Mouse (Mus musculus): Measurements from ENCODE around the gene Efcab9. TPM values are rescaled to one million over a fixed set of nuclear protein-coding genes. Genes with fewer than 3 reads are reported as not detected.

The Efcab9 gene
- total and polyA plus RNA-seq, 3 experiments = 0.77 to 1.3 TPM; not detected in 1

DNA sequence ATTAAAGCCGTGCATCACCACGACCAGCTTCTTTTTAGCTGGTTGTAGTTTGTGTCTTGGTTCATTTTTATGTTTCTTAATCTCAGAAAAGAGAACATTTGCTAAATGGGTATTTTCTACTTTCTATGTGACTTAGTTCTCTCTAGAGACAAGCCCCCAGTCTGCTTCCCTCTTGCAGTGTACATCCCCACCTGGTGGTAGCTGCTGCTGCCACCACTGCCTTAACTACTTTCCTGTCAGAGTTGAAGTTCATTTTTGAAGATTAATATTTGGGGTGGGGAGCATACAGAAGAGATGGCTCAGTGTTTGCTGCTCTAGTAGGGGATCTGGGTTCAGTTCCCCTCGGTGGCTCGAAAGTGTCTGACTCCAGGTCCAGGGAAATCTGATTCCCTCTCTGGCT is 31.9 kb downstream of the Efcab9 start:
- no peak for DNase-seq (ENCODE audit: low read depth, low spot score)
- Histone ChIP-seq H3K27me3 (ENCODE audit: control insufficient read depth in 1 of 2, insufficient read depth in 2 of 2, low read length in 2 of 2) (no peaks in the 10 kb centered on the region), H3K79me2 (ENCODE audit: control insufficient read depth, insufficient read depth, low read length, poor library complexity) (no peaks in the 10 kb centered on the region), H3K27ac (ENCODE audit: control insufficient read depth, low read depth, low read length) (no peak overlapping the region), H3K4me3 (ENCODE audit: control insufficient read depth in 1 of 2, insufficient read depth in 1 of 2, low read depth in 2 of 2, low read length in 2 of 2) (no peak overlapping the region), H3K9ac (ENCODE audit: control insufficient read depth, low read depth, low read length, poor library complexity, severe bottlenecking) (no peak overlapping the region), H3K9me3 (replicated peaks; ENCODE audit: insufficient read depth, low read length) (no peaks in the 10 kb centered on the region), H3K4me1 (ENCODE audit: control insufficient read depth in 1 of 2, insufficient read depth in 2 of 2, low read length in 2 of 2) (no peaks in the 10 kb centered on the region), H3K36me3 (ENCODE audit: control insufficient read depth in 1 of 2, insufficient read depth in 2 of 2, low read length in 2 of 2) (no peaks in the 10 kb centered on the region; a peak in 1 of 4 replicates)
- TF ChIP-seq GATA1 (IDR thresholded peaks at IDR 0.05; ENCODE audit: low read depth, low read length) (no peak), CTCF (IDR thresholded peaks at IDR 0.05 in 2 of 3, conservative IDR thresholded peaks at IDR 0.05 in 1 of 3; ENCODE audit: control insufficient read depth in 1 of 3, insufficient read depth in 1 of 3, low read depth in 2 of 3, low read length in 3 of 3, poor library complexity in 1 of 3, severe bottlenecking in 1 of 3) (peak in 2 of 3 experiments; percentile 34 to 42; a peak in 4 of 6 replicates), SMC3 (IDR thresholded peaks at IDR 0.05; ENCODE audit: low read depth, low read length) (peak; percentile 44), RAD21 (IDR thresholded peaks at IDR 0.05; ENCODE audit: low read depth, low read length) (peak; percentile 25; the same call in 1 of the 2 replicates), MYC (IDR thresholded peaks at IDR 0.05; ENCODE audit: low read depth, low read length) (no peak)

DNA sequence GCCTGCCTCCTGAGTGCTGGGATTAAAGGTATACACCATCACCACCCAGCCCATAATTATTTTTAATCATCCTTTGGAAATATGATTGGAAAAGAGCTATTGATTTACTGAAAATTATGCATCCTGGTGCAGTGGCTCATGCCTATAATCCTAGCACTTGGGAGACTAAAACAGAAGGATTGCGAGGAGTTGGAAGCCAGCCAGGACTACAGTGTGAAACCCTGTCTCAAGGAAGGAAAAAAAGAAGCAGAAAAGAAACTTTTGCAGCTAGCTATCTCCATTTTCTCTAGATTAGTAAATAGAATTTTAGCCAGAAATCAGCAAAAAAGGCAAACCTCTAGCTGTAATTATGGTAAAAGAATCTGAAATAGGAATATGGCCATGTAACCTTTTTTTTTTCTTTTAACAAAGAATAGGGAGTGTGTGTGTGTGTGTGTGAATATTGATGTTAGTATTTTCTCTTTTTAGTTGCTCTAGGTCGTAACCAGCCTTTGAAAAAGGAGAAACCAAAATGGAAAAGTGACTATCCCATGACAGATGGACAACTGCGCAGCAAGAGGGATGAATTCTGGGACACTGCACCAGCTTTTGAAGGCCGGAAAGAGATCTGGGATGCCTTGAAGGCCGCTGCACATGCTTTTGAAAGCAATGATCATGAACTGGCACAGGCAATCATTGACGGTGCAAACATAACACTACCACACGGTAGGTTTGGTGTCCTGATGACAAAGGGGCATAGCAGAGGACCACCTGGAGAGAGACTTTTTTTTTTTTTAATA is 32.9 kb downstream of the Efcab9 start:
- Histone ChIP-seq H3K36me3 (ENCODE audit: control insufficient read depth in 1 of 2, insufficient read depth in 2 of 2, low read length in 2 of 2) (peaks cover 0 to 2% of the 10 kb centered on the region in 2 experiments; a peak in 3 of 4 replicates), H3K9ac (ENCODE audit: control insufficient read depth, low read depth, low read length, poor library complexity, severe bottlenecking) (no peak overlapping the region), H3K9me3 (replicated peaks; ENCODE audit: insufficient read depth, low read length) (no peaks in the 10 kb centered on the region), H3K27me3 (ENCODE audit: control insufficient read depth in 1 of 2, insufficient read depth in 2 of 2, low read length in 2 of 2) (no peaks in the 10 kb centered on the region), H3K4me1 (ENCODE audit: control insufficient read depth in 1 of 2, insufficient read depth in 2 of 2, low read length in 2 of 2) (peaks cover 0 to 3% of the 10 kb centered on the region in 2 experiments; a peak in 1 of 4 replicates), H3K79me2 (ENCODE audit: control insufficient read depth, insufficient read depth, low read length, poor library complexity) (no peaks in the 10 kb centered on the region; the same call in 1 of the 2 replicates), H3K4me3 (ENCODE audit: control insufficient read depth in 1 of 2, insufficient read depth in 1 of 2, low read depth in 2 of 2, low read length in 2 of 2) (no peak overlapping the region), H3K27ac (ENCODE audit: control insufficient read depth, low read depth, low read length) (no peak overlapping the region)
- DNase-seq (ENCODE audit: low read depth, low spot score) = no peak
- no peak for TF ChIP-seq SMC3 (IDR thresholded peaks at IDR 0.05; ENCODE audit: low read depth, low read length)
- no peak for TF ChIP-seq CHD1 (IDR thresholded peaks at IDR 0.05; ENCODE audit: low read depth, low read length)
- 0 out of 2 replicates have a peak, but pooled peaks have one; percentile 19 for TF ChIP-seq ZNF384 (IDR thresholded peaks at IDR 0.05; ENCODE audit: low read depth, low read length)
- no peak for TF ChIP-seq UBTF (IDR thresholded peaks at IDR 0.05; ENCODE audit: borderline replicate concordance, insufficient read depth, low read depth, low read length)
- TF ChIP-seq ZMIZ1 (IDR thresholded peaks at IDR 0.05; ENCODE audit: low read depth, low read length) = no peak
- no peak for TF ChIP-seq POLR2AphosphoS5 (IDR thresholded peaks at IDR 0.05; ENCODE audit: borderline replicate concordance, low read depth, low read length)
- no peak for TF ChIP-seq MAX (IDR thresholded peaks at IDR 0.05; ENCODE audit: low read length)
- TF ChIP-seq MEF2A (IDR thresholded peaks at IDR 0.05; ENCODE audit: extremely low read depth, insufficient replicate concordance, low read depth, low read length, poor library complexity, severe bottlenecking) = no peak

DNA sequence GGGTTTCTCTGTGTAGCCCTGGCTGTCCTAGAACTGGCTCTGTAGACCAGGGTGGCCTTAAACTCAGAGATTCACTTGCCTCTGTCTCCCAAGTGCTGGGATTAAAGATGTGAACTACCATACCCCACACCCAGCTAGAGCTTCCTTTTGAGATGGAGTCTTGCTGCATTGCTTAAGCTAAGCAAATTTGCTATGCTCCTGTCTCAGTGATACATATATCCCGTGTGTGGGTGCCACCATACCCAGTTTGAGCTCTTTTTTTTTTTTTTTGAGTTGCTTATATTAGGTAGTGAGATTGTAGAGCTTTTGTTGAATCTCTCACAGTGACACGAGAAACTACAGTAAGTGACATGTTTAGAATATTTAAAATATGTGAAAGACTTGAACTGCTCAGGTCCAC is 36.6 kb downstream of the Efcab9 start:
- H3K27ac ChIP-seq (ENCODE audit: control insufficient read depth, low read depth, low read length) = no peak overlapping the region
- no peaks in the 10 kb centered on the region for H3K27me3 ChIP-seq (ENCODE audit: control insufficient read depth in 1 of 2, insufficient read depth in 2 of 2, low read length in 2 of 2)
- no peaks in the 10 kb centered on the region for H3K9me3 ChIP-seq (replicated peaks; ENCODE audit: insufficient read depth, low read length)
- peaks cover 11 to 13% of the 10 kb centered on the region in 2 experiments for H3K4me1 ChIP-seq (ENCODE audit: control insufficient read depth in 1 of 2, insufficient read depth in 2 of 2, low read length in 2 of 2)
- peaks cover 0 to 30% of the 10 kb centered on the region in 2 experiments; a peak in 2 of 4 replicates for H3K36me3 ChIP-seq (ENCODE audit: control insufficient read depth in 1 of 2, insufficient read depth in 2 of 2, low read length in 2 of 2)
- H3K9ac ChIP-seq (ENCODE audit: control insufficient read depth, low read depth, low read length, poor library complexity, severe bottlenecking) = no peak overlapping the region
- H3K4me3 ChIP-seq (ENCODE audit: control insufficient read depth in 1 of 2, insufficient read depth in 1 of 2, low read depth in 2 of 2, low read length in 2 of 2) = no peak overlapping the region
- H3K79me2 ChIP-seq (ENCODE audit: control insufficient read depth, insufficient read depth, low read length, poor library complexity) = no peaks in the 10 kb centered on the region; the same call in 1 of the 2 replicates
- no peak for DNase-seq (ENCODE audit: low read depth, low spot score)
- TF ChIP-seq MAX (IDR thresholded peaks at IDR 0.05; ENCODE audit: low read length) (no peak), UBTF (IDR thresholded peaks at IDR 0.05; ENCODE audit: borderline replicate concordance, insufficient read depth, low read depth, low read length) (no peak), BHLHE40 (IDR thresholded peaks at IDR 0.05; ENCODE audit: borderline replicate concordance, low read depth, low read length) (no peak), MYB (IDR thresholded peaks at IDR 0.05; ENCODE audit: low read depth, low read length) (no peak), MXI1 (IDR thresholded peaks at IDR 0.05; ENCODE audit: low read depth, low read length) (no peak), USF2 (IDR thresholded peaks at IDR 0.05; ENCODE audit: borderline replicate concordance in 1 of 2, insufficient read depth in 1 of 2, low read depth in 1 of 2, low read length in 2 of 2) (no peak), ZC3H11A (IDR thresholded peaks at IDR 0.05; ENCODE audit: low read depth, low read length) (no peak), TCF12 (IDR thresholded peaks at IDR 0.05; ENCODE audit: low read depth, low read length) (no peak), EP300 (IDR thresholded peaks at IDR 0.05; ENCODE audit: low read depth in 1 of 2, low read length in 2 of 2) (no peak), MEF2A (IDR thresholded peaks at IDR 0.05; ENCODE audit: extremely low read depth, insufficient replicate concordance, low read depth, low read length, poor library complexity, severe bottlenecking) (no peak), CTCF (IDR thresholded peaks at IDR 0.05 in 2 of 3, conservative IDR thresholded peaks at IDR 0.05 in 1 of 3; ENCODE audit: control insufficient read depth in 1 of 3, insufficient read depth in 1 of 3, low read depth in 2 of 3, low read length in 3 of 3, poor library complexity in 1 of 3, severe bottlenecking in 1 of 3) (no peak), ELF1 (IDR thresholded peaks at IDR 0.05; ENCODE audit: low read depth, low read length) (no peak), MYC (IDR thresholded peaks at IDR 0.05; ENCODE audit: low read depth, low read length) (no peak), POLR2AphosphoS2 (IDR thresholded peaks at IDR 0.05; ENCODE audit: low read length) (no peak), NELFE (IDR thresholded peaks at IDR 0.05; ENCODE audit: low read depth, low read length) (no peak)

Data from MEL (cell line).